Mouse (Mus musculus): ENCODE data around the gene Sox5.

DNA sequence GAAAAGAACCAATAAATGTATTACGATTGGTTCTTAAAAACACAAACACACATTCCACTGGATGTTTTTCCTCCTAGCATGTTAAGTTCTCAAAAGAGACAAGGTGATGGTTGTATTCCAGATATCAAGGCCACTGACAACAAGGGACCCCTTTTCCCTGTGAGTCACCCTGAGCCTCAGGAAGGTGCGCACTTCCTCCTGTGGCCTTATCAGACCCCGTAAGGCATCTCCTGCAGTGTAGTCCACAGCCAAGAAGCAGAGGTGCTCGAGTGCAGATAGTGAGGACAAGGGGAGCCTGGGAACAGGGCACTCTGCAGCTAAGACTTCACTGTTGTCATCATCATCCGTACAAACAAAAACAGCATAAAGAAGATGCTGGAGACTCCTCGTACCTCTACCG lies 939.8 kb downstream of the Sox5 start:
- TF ChIP-seq CTCF (IDR thresholded peaks at IDR 0.05; ENCODE audit: extremely low read depth, insufficient read length, insufficient replicate concordance, low read depth, low read length) = no peak
- no peak for TF ChIP-seq POLR2A (IDR thresholded peaks at IDR 0.05; ENCODE audit: low read depth, low read length)

Data from small intestine, adult 2 months (tissue).